Mouse (Mus musculus) heart, embryonic 14.5 days (tissue): ENCODE measurements around the gene Slc5a1. TPM values are rescaled to one million over a fixed set of nuclear protein-coding genes. Genes with fewer than 3 reads are reported as not detected.
A peak's percentile ranks its signal among the peaks of the same experiment; 100 is the strongest.

Source experiments
- ATAC-seq: fragments of 200-750 bp; cut with Nextera tagmentation; 2 replicates; pipeline ENCODE4 v1.8.0; 2017; ENCODE audit warnings: low read depth, moderate TSS enrichment; ENCODE audit not compliant: insufficient number of reproducible peaks, insufficient read depth, low FRiP score
- H3K27ac ChIP-seq, 2 experiments: fragments of 200-500 bp in 1 of 2; fragments of 300-500 bp in 1 of 2; sonication (generic) in 1 of 2; replicated peaks in 1 of 2; 2 replicates each; pipeline ENCODE4 v1.5.1; 2012 to 2014; ENCODE audit warnings: low read depth in 2 of 2, low read length in 2 of 2, control low read depth in 1 of 2, mild to moderate bottlenecking in 1 of 2, mixed read lengths in 1 of 2; ENCODE audit not compliant: control insufficient read depth in 1 of 2, insufficient read depth in 1 of 2
- H3K27me3 ChIP-seq: fragments of 300-500 bp; sonication (generic); 2 replicates; pipeline ENCODE4 v1.6.1; 2014; ENCODE audit warnings: mild to moderate bottlenecking, low read length, control low read depth; ENCODE audit not compliant: control insufficient read depth, insufficient read depth
- H3K36me3 ChIP-seq: fragments of 300-500 bp; sonication (generic); 2 replicates; pipeline ENCODE4 v1.6.1; 2014; ENCODE audit warnings: mild to moderate bottlenecking, control low read depth, low read length, mixed read lengths; ENCODE audit not compliant: control insufficient read depth, insufficient read depth
- H3K4me1 ChIP-seq, 2 experiments: fragments of 200-500 bp in 1 of 2; fragments of 300-500 bp in 1 of 2; sonication (generic) in 1 of 2; 2 replicates each; pipeline ENCODE4 v1.6.1; 2012 to 2014; ENCODE audit warnings: low read length in 2 of 2, control low read depth in 1 of 2, mixed read lengths in 1 of 2; ENCODE audit not compliant: control insufficient read depth in 2 of 2, insufficient read depth in 2 of 2
- H3K4me2 ChIP-seq: fragments of 300-500 bp; sonication (generic); 2 replicates; pipeline ENCODE4 v1.6.1; 2014; ENCODE audit warnings: mild to moderate bottlenecking, low read length
- H3K4me3 ChIP-seq, 2 experiments: fragments of 200-500 bp in 1 of 2; fragments of 300-500 bp in 1 of 2; sonication (generic) in 1 of 2; 2 replicates each; pipeline ENCODE4 v1.5.1; 2012 to 2014; ENCODE audit warnings: low read length in 2 of 2, mild to moderate bottlenecking in 2 of 2, control low read depth in 1 of 2, low read depth in 1 of 2, moderate library complexity in 1 of 2; ENCODE audit not compliant: control insufficient read depth in 1 of 2, insufficient read depth in 1 of 2
- H3K9ac ChIP-seq: fragments of 300-500 bp; sonication (generic); 2 replicates; pipeline ENCODE4 v1.6.1; 2014; ENCODE audit warnings: mild to moderate bottlenecking, low read length
- H3K9me3 ChIP-seq: fragments of 300-500 bp; sonication (generic); 2 replicates; pipeline ENCODE4 v1.6.1; 2016; ENCODE audit warnings: low read length, control low read depth; ENCODE audit not compliant: control insufficient read depth
- WGBS: fragments of 180-500 bp; shearing (Covaris S2); extraction: QIAGEN DNeasy Blood & Tissue Kit; methylation state at CpG from one replicate; pipeline ENCODE4 v1.1.7; 2014; 5-methylcytosine and 5-hydroxymethylcytosine counted together
- polyA plus RNA-seq: library from polyadenylated mRNA; unstranded; fragments of >200 nt; fragmentation: Nextera tagmentation; extraction: Ambion mirVana; gene quantifications from 2 replicates; pipeline ENCODE4 v1.2.1, GENCODE M21; 2014

The Slc5a1 gene
- polyA plus RNA-seq, 1 experiment from 2014 or later, result not detected

GRCm38 (mm10) chr5:33195246-33195852, 91.3 kb downstream of the Slc5a1 start:
- 66% methylated on average over 9 of the region's 9 CpGs for WGBS
- ATAC-seq, result no peak
- no peaks in the 10 kb centered on the region for H3K36me3 ChIP-seq
- no peaks in the 10 kb centered on the region for H3K9me3 ChIP-seq
- H3K27ac ChIP-seq, result no peak overlapping the region
- no peaks in the 10 kb centered on the region for H3K27me3 ChIP-seq
- H3K4me3 ChIP-seq, result no peak overlapping the region
- H3K4me1 ChIP-seq, result peaks cover 11 to 14% of the 10 kb centered on the region in 2 experiments
- no peak overlapping the region for H3K9ac ChIP-seq
- H3K4me2 ChIP-seq, result no peak overlapping the region

- no peaks in the 10 kb centered on the region for H3K36me3 ChIP-seq
- H3K4me3 ChIP-seq, result no peak overlapping the region
- no peaks in the 10 kb centered on the region for H3K27me3 ChIP-seq
- WGBS, result 35% methylated on average over 1 of the region's 1 CpGs
- ATAC-seq, result no peak
- no peak overlapping the region for H3K4me2 ChIP-seq
- no peak overlapping the region for H3K27ac ChIP-seq
- peaks cover 9 to 12% of the 10 kb centered on the region in 2 experiments; a peak in 3 of 4 replicates for H3K4me1 ChIP-seq
- no peaks in the 10 kb centered on the region for H3K9me3 ChIP-seq
- no peak overlapping the region for H3K9ac ChIP-seq
Observed at GRCm38 (mm10) chr5:33200071-33200470, 96.1 kb downstream of the Slc5a1 start.

GRCm38 (mm10) chr5:33201697-33202096, 97.7 kb downstream of the Slc5a1 start:
- no peaks in the 10 kb centered on the region for H3K36me3 ChIP-seq
- peaks cover 7 to 11% of the 10 kb centered on the region in 2 experiments; a peak in 3 of 4 replicates for H3K4me1 ChIP-seq
- H3K9me3 ChIP-seq, result no peaks in the 10 kb centered on the region
- no peak overlapping the region for H3K4me3 ChIP-seq
- H3K27me3 ChIP-seq, result no peaks in the 10 kb centered on the region
- 33% methylated on average over 13 of the region's 13 CpGs for WGBS
- no peak for ATAC-seq
- H3K4me2 ChIP-seq, result no peak overlapping the region
- no peak overlapping the region for H3K9ac ChIP-seq
- no peak overlapping the region for H3K27ac ChIP-seq

GRCm38 (mm10) chr5:33202516-33203170, 98.6 kb downstream of the Slc5a1 start:
- H3K4me1 ChIP-seq, result peaks cover 6 to 9% of the 10 kb centered on the region in 2 experiments; a peak in 3 of 4 replicates
- H3K4me3 ChIP-seq, result no peak overlapping the region
- no peaks in the 10 kb centered on the region for H3K9me3 ChIP-seq
- no peaks in the 10 kb centered on the region for H3K36me3 ChIP-seq
- H3K9ac ChIP-seq, result no peak overlapping the region
- ATAC-seq, result no peak
- H3K27me3 ChIP-seq, result no peaks in the 10 kb centered on the region
- WGBS, result 69% methylated on average over 13 of the region's 13 CpGs
- H3K27ac ChIP-seq, result no peak overlapping the region
- no peak overlapping the region for H3K4me2 ChIP-seq

GRCm38 (mm10) chr5:33203171-33203565, 99.1 kb downstream of the Slc5a1 start:
- H3K9me3 ChIP-seq, result no peaks in the 10 kb centered on the region
- WGBS, result 71% methylated on average over 6 of the region's 6 CpGs
- H3K9ac ChIP-seq, result no peak overlapping the region
- no peaks in the 10 kb centered on the region for H3K36me3 ChIP-seq
- H3K27ac ChIP-seq, result no peak overlapping the region
- H3K4me1 ChIP-seq, result peaks cover 6 to 9% of the 10 kb centered on the region in 2 experiments; a peak in 3 of 4 replicates
- H3K4me3 ChIP-seq, result no peak overlapping the region
- no peak overlapping the region for H3K4me2 ChIP-seq
- no peak for ATAC-seq
- no peaks in the 10 kb centered on the region for H3K27me3 ChIP-seq

- Histone ChIP-seq H3K4me1 (peaks cover 6 to 9% of the 10 kb centered on the region in 2 experiments; a peak in 3 of 4 replicates), H3K27ac (no peak overlapping the region), H3K4me2 (peak overlapping the region; percentile 65), H3K9ac (peak overlapping the region; percentile 48; the same call in 1 of the 2 replicates), H3K4me3 (peak overlapping the region; percentile 22 to 25; a peak in 2 of 4 replicates), H3K27me3 (no peaks in the 10 kb centered on the region), H3K36me3 (no peaks in the 10 kb centered on the region), H3K9me3 (no peaks in the 10 kb centered on the region)
- 12% methylated on average over 9 of the region's 9 CpGs for WGBS
- peak; percentile 64 for ATAC-seq
Observed at GRCm38 (mm10) chr5:33203691-33204242, 99.7 kb downstream of the Slc5a1 start.

- Histone ChIP-seq H3K4me1 (peaks cover 6 to 12% of the 10 kb centered on the region in 2 experiments; a peak in 3 of 4 replicates), H3K27ac (no peak overlapping the region), H3K4me3 (no peak overlapping the region), H3K9ac (no peak overlapping the region), H3K4me2 (no peak overlapping the region), H3K9me3 (no peaks in the 10 kb centered on the region), H3K27me3 (no peaks in the 10 kb centered on the region), H3K36me3 (no peaks in the 10 kb centered on the region)
- 60% methylated on average over 7 of the region's 7 CpGs for WGBS
- ATAC-seq, result no peak
Observed at GRCm38 (mm10) chr5:33204284-33204683, 100.3 kb downstream of the Slc5a1 start.
